Mouse (Mus musculus) cerebellum, postnatal 36 days (tissue): ENCODE measurements around the gene AU040320.
A peak's percentile ranks its signal among the peaks of the same experiment; 100 is the strongest.

Experiments
- DNase-seq, 2 experiments: peaks; one replicate each; pipeline ENCODE4 v3.0.0; 2021 to 2022; ENCODE audit warnings: mixed read lengths in 2 of 2

Gene AU040320

GRCm38 (mm10) chr4:126782996-126783395 is 29.7 kb downstream of the AU040320 start:
- DNase-seq: peak; percentile 29 to 34

- no peak for DNase-seq
These were observed 39.2 kb downstream of the AU040320 start for GRCm38 (mm10) chr4:126792341-126793102.

- DNase-seq: no peak
These were observed 48.8 kb downstream of the AU040320 start for GRCm38 (mm10) chr4:126802174-126802573.

- peak; percentile 75 for DNase-seq
These were observed 50.0 kb downstream of the AU040320 start for GRCm38 (mm10) chr4:126803268-126803873.

GRCm38 (mm10) chr4:126805741-126806140 is 52.4 kb downstream of the AU040320 start:
- DNase-seq: no peak

GRCm38 (mm10) chr4:126806692-126807427 is 53.5 kb downstream of the AU040320 start:
- no peak for DNase-seq

- no peak for DNase-seq
These were observed 57.2 kb downstream of the AU040320 start for GRCm38 (mm10) chr4:126810566-126810965.

GRCm38 (mm10) chr4:126813212-126813611 is 59.9 kb downstream of the AU040320 start:
- DNase-seq: no peak

- no peak for DNase-seq
These were observed 61.5 kb downstream of the AU040320 start for GRCm38 (mm10) chr4:126814854-126815253.

GRCm38 (mm10) chr4:126822891-126823882 is 69.8 kb downstream of the AU040320 start:
- DNase-seq: no peak

GRCm38 (mm10) chr4:126823917-126824316 is 70.6 kb downstream of the AU040320 start:
- no peak for DNase-seq

- DNase-seq: no peak
These were observed 77.8 kb downstream of the AU040320 start for GRCm38 (mm10) chr4:126831122-126831521.

GRCm38 (mm10) chr4:126838799-126839198 is 85.5 kb downstream of the AU040320 start:
- DNase-seq: no peak

GRCm38 (mm10) chr4:126839873-126840272 is 86.5 kb downstream of the AU040320 start:
- DNase-seq: peak; percentile 85 to 89

- no peak for DNase-seq
These were observed 87.7 kb downstream of the AU040320 start for GRCm38 (mm10) chr4:126840996-126841560.

GRCm38 (mm10) chr4:126842911-126843310 is 89.6 kb downstream of the AU040320 start:
- no peak for DNase-seq

GRCm38 (mm10) chr4:126845664-126846063 is 92.3 kb downstream of the AU040320 start:
- no peak for DNase-seq

- DNase-seq: no peak
These were observed 93.6 kb downstream of the AU040320 start for GRCm38 (mm10) chr4:126846971-126847370.

GRCm38 (mm10) chr4:126850019-126850777 is 96.9 kb downstream of the AU040320 start:
- no peak for DNase-seq

- DNase-seq: no peak
These were observed 97.4 kb downstream of the AU040320 start for GRCm38 (mm10) chr4:126850778-126851080.

- peak in 1 of 2 experiments; percentile 23 for DNase-seq
These were observed 99.6 kb downstream of the AU040320 start for GRCm38 (mm10) chr4:126852971-126853370.
